Mouse (Mus musculus) CH12F3 (cell line): ENCODE measurements around the gene Rrp12.
"Not testable (repeated sequence)": the region's sequence is repeated elsewhere in the genome, so short reads cannot be mapped to it uniquely, and the experiment has no call there.

Experiments used
- in situ Hi-C: fragments of 300-500 bp; cut with MboI; formaldehyde crosslinking; loops from 2 replicates; pipeline ENCODE4 v1.14.3; 2020; ENCODE audit warnings: low sequenced_read_pairs

Rrp12 gene

DNA sequence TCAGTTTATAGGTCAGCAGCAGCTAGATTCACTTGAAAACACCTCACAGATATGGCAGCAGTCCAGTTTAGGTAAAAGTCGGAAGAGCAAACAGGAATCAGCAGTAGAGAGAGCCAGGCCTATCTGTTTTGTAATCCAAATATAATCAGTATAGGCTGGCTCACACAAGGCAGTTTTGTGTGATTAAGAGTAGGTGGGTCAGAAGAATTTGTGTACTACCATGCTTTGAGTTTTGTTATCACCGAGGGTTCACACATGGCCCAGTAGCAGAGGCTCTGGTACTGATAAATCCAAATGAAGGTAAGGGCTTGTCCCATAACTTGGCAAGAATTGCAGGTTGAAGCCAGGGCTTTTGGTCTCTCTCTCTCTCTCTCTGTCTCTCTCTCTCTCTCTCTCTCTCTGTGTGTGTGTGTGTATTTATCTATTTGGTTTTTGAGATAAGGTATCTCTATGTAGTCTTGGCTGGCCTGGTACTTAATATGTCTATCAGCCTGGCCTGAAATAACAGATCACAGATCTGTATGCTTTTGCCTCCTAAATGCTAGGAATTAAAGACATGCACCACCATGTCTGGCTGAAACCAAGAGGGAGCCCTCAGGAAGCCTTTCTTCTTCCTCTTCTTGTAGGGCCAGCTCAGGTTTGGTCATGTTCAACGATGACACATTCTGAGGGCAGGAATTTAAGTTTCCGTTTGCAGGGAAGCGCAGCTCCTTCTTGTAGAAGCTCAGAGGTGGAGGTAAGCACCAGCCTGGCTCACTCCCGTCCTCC is 10.5 kb upstream of the Rrp12 start:
- in situ Hi-C loops = no loop called here

DNA sequence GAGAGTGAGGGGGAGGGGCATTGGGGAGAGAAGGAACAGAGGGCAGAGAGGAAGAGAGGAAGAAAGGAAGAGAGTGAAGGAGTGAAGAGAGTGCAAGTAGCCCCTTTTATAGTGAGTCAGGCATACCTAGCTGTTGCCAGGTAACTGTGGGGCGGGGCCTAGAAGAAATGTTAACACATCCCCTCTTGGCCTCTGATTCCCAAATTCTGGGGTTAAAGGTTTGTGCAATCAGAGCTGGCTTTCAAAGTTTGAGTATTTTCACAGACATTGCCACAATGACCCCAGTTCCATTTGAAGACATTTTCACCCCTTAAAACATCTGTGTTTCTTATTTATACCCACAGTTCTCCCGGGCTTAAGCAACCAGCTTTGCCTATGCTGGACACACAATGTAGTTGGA is 9.3 kb upstream of the Rrp12 start:
- in situ Hi-C loops = no loop called here

- in situ Hi-C loops = no loop called here
These were observed 7.0 kb upstream of the Rrp12 start for GRCm38 (mm10) chr19:41902848-41903593.

DNA sequence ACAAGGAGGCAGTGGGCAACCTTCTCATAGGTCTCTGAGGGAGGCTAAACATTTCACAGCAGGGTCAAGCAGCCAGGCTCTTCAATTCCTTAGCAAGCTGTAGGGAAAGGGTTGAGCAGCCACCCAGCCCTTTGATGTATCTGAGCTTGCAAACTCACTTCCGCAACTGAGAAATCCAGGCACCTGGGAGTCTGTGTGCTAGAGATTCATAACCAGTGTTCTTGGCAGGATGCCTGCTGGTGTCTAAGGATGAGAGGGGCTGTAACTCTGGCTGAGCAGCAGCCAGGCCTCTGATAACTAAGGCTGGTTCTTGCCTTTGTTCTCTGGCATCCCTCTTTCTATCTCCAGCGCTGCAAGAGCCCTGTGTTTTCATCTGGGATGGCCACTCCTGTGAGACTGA is 5.7 kb upstream of the Rrp12 start:
- in situ Hi-C loops = no loop called here

DNA sequence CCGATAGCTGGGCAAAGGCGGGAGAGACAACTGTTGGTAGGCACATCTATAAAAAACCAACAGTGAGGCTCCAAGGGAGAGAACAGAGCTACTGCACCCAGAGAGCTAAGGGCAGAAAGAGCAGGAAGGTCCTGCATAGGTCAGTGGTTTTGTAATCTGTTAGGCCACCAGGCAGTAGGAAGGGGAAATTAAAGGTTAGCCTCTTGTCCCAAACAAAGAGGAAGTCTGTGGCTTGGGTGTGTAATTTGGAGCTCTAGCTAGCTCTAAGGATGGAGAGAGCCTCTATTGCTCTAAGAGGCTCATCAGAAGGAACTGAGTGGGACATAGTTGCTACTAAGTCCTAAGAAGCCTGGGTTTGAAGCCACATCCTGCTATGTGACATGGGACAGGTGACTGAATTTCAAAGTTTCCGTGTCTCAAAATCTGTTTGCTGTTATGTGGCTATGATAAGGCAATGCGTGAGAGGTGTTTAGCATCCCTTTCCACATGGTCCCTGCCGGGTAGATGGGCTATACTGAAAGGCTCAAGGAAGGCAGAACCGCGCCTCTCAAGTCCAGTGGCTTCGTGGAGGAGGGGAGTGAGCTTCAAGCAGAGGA is 4.6 kb upstream of the Rrp12 start:
- in situ Hi-C loops = no loop called here

DNA sequence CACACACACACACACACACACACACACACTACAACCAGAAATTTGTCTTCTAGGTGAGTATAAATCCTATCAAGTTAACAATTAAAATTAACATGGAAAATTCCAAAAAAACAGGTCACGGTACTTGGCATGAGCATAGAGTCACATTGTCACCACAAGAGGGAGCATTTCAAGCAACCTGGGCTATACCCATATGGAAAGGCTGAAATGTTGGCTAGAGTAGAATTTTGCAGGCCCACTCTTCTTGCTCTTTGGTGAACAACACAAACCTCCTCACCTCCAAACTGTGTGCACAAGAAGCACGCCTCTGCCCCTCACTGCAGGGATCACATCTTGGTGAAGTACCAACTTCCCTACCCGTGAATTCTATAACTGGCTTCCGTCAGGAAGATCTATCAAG is 2.9 kb upstream of the Rrp12 start:
- in situ Hi-C loops = no loop called here

DNA sequence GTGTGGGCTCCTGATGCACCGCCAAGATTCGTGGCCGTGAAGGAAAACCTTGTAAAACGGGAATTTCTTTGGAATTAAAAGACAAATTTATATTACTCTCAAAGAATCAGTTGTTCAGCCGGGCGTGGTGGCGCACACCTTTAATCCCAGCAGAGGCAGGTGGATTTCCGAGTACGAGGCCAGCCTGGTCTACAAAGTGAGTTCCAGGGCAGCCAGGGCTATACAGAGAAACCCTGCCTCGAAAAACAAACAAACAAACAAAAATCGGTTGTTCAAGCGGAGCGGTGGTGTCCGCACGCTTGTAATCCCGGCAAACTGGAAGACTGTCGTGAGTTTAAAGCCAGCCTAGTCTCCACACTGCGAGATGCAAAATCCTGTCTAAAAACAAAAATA is 342 bp upstream of the Rrp12 start:
- in situ Hi-C loops = no loop called here

- in situ Hi-C loops = no loop called here
These were observed 1.0 kb downstream of the Rrp12 start for GRCm38 (mm10) chr19:41894959-41895358.

DNA sequence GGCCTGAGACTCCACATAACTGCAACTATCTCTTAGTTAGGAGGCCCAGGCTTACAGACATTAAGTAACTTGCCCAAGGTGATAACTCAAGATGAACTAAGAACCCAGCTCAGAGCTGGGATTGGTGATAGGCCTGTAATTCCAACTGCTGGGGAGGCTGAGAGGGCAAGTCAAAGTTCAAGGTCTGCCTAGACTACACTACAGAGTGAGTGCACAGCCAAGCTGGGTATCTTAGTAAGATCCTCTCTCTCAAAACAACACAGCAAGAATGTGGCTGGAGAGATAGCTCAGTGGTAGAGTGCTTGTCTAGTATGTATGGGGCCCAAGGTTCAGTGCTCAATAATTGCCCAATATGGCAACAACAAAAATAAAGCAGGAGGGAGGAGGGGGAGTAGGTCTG is 7.8 kb downstream of the Rrp12 start:
- in situ Hi-C loops = no loop called here

GRCm38 (mm10) chr19:41883882-41884281 is 12.1 kb downstream of the Rrp12 start:
- in situ Hi-C loops = no loop called here

DNA sequence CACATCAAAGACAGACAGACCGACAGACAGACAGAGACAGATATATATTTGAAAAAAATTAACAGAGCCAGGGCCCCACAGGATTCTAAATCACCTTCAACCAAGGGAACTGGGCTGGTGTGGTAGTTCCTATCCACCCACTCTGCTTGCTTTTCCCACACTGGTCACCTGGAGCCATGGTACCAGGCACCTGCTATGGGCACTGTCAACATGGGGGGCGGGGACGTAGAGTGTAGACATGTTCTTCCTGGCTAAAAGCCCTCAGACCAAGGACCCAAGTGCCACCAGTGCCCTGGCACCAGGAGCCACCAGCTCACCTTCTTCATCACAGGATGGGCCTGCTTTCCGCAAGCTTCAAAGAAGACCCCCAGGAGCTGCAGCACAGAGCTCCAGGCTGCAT is 14.1 kb downstream of the Rrp12 start:
- in situ Hi-C loops = no loop called here

- in situ Hi-C loops = no loop called here
These were observed 21.6 kb downstream of the Rrp12 start for GRCm38 (mm10) chr19:41874356-41874755.

- in situ Hi-C loops = no loop called here
These were observed 23.7 kb downstream of the Rrp12 start for GRCm38 (mm10) chr19:41872285-41872684.

GRCm38 (mm10) chr19:41869946-41870345 is 26.0 kb downstream of the Rrp12 start:
- in situ Hi-C loops = not testable (repeated sequence)

DNA sequence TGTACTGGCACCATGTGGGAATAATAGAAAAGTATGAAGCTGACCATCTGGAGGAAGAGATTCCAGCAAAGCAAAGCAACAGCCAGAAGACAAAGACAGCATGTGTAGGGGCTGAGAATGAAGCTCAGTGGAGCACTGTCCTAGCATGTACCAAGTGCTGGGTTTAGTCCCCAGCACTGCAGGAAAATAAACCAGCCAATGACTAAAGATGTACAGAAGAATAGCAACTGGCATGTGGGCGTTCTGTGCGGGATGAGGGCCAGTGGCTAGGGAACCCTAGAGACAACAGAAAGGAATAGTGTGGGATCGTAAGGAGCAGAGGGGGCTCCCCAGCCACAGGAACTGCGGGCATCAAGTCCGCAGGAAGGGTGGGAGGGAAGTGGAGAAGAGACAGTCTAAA is 26.7 kb downstream of the Rrp12 start:
- in situ Hi-C loops = no loop called here

DNA sequence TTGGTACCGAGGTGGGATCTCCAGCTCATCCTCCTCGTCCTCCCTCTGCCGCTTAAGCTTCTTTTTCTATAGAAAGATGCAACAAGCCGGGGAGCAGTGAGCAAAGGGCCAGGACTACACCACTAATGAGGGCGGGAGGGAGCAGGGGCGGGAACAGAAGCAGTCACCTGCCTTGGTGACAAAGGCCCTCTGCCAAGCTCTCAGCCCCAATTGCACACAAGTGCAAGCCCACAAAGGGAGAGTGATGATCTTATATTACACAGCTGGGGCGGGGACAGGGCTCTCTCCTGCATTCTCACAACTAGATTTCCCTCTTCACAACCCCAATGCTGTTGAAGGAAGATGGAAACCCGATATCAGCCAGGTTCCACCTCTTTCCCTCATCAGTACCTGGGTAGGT is 29.3 kb downstream of the Rrp12 start:
- in situ Hi-C loops = no loop called here

DNA sequence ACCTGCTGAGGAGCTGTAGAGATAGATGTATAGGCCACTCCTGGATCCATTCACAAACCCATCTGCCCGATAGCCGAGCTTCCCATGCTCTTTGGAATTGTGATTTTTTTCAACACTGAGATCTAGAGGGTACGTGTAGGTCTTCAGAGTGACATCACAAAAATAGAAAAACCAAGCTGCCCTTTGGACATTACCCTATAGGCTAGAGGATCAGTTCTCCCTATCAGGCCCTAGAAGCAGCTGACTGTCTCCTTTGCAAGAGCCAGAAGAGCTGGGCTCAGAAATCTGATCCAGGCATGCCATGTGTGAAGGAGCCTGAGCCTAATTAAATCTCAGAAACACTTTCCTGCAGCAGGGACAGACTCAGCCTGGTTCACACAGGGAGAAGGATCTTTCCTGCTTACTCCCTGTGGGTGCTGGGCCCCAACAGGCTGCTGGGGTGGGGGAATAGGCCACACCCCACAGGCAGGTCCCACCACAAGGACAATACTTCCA is 38.1 kb downstream of the Rrp12 start:
- in situ Hi-C loops = no loop called here

DNA sequence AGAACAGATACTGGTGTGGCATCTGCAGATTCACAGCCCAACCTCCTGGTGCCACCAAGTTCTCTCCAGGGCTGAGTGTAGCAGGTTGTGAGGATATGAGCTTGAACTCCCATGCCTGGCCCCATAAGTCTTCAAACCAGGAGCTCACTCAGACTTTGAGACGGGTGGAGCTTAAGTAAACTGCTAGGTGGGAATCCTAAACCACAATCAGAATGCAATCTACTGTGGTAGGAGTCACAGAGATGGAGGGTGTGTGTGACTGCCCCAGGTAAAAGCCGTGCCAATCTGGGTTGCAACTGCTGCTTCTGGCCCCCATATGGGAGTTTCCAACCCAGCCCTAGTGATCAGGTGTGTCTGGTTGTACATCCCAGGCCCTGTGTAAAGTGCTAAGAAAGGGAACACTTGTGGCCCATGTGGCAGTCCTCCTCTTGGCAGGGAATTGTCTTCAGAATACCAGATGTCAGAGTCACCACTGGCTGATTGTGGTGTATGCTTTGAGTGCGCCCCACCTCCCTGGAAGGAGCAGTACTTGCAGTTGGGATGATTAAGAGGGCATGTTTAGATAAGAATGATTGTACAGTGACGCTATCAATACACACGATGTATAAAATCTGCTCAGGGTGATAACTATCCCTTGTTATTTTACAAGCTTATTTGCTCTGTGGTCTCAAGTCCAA is 38.7 kb downstream of the Rrp12 start:
- in situ Hi-C loops = no loop called here

DNA sequence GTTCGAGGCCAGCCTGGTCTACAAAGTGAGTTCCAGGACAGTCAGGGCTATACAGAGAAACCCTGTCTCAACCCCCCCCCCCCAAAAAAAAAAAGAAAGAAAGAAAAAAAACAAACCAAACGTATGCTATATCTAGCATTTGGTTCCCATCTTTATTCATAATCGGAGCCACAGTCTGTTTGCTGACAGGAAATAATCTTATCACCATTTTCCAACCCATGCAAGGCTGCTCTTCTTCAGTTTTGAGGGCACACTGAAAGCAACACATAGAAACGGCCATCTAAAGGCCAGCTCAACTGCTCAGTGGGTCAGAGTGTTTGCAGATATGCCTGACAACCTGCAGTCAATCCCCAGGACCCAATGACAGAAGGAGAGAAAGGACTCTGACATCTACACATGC is 43.5 kb downstream of the Rrp12 start:
- in situ Hi-C loops = no loop called here

DNA sequence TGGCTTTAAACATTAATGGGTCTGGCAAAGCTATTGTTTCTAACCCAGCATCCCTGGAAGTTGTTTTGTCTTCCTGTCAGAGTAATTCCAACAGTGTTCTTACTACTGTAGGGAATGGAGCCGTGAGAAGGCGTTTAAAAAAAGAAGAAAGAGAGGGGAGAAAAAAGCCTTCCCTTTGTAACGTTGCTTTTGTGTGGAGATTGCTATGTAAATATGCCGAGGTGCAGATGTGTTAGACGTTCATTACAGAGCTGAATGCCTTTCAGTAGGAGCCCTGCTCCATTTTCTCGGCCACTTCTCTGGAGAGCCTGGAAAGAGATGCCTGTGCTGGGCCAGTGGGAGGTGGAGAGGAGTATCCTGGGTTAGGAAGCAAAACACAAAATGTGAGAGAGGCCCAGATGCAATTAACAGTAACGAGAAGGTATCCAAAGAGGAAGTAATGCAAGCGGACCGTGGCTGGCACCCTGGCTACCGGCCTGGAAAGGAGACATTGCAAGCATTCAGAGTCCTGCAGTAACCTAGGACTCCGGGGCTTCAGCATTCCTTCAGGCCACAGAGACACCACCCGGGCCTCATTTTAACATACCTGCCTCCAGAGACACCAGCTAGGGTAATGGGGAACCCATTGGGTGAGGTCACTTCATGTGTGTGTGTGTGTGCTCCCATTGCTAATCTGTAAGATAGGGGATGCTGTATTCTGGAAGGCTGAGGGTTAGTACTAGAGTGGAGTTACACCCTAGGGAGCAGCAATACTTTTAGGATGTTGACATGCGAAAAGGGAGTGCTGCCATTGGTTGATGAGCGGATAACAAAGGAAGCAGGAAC is 45.0 kb downstream of the Rrp12 start:
- in situ Hi-C loops = no loop called here
